Mouse (Mus musculus) heart, postnatal 0 days (tissue): ENCODE results near the gene Srrd. TPM values are rescaled to one million over a fixed set of nuclear protein-coding genes. Genes with fewer than 3 reads are reported as not detected.

Experiments used
- ATAC-seq: fragments of 200-750 bp; cut with Nextera tagmentation; 2 replicates; pipeline ENCODE4 v1.8.0; 2017; ENCODE audit warnings: low read depth, moderate number of reproducible peaks, moderate library complexity; ENCODE audit not compliant: insufficient read depth
- DNase-seq: peaks from one replicate; pipeline ENCODE4 v3.0.0-alpha.2; 2016; ENCODE audit warnings: low spot score
- H3K27ac ChIP-seq: fragments of 300-500 bp; sonication (generic); 2 replicates; pipeline ENCODE4 v1.5.1; 2014; ENCODE audit warnings: low read depth, mild to moderate bottlenecking
- H3K27me3 ChIP-seq: fragments of 300-500 bp; sonication (generic); 2 replicates; pipeline ENCODE4 v1.6.1; 2014; ENCODE audit warnings: low read length, mixed read lengths; ENCODE audit not compliant: control insufficient read depth, insufficient read depth
- H3K36me3 ChIP-seq: fragments of 300-500 bp; sonication (generic); replicated peaks from 2 replicates; pipeline ENCODE4 v1.6.1; 2014; ENCODE audit warnings: low read length, mixed read lengths; ENCODE audit not compliant: control insufficient read depth, insufficient read depth
- H3K4me1 ChIP-seq: fragments of 300-500 bp; sonication (generic); 2 replicates; pipeline ENCODE4 v1.6.1; 2014; ENCODE audit warnings: antibody characterized with exemption; ENCODE audit not compliant: control insufficient read depth, insufficient read depth
- H3K4me2 ChIP-seq: fragments of 300-500 bp; sonication (generic); 2 replicates; pipeline ENCODE4 v1.6.1; 2014; ENCODE audit warnings: low read depth, mild to moderate bottlenecking, low read length, moderate library complexity
- H3K4me3 ChIP-seq: fragments of 300-500 bp; sonication (generic); 2 replicates; pipeline ENCODE4 v1.5.1; 2014; ENCODE audit warnings: low read depth, low read length
- H3K9ac ChIP-seq: fragments of 300-500 bp; sonication (generic); replicated peaks from 2 replicates; pipeline ENCODE4 v1.6.1; 2014; ENCODE audit warnings: low read depth, low read length, mixed read lengths
- H3K9me3 ChIP-seq: fragments of 300-500 bp; sonication (generic); replicated peaks from 2 replicates; pipeline ENCODE4 v1.6.1; 2016; ENCODE audit warnings: low read length; ENCODE audit not compliant: control insufficient read depth
- CTCF ChIP-seq: IDR thresholded peaks from 2 replicates; pipeline ENCODE4 v1.5.1; 2016; ENCODE audit warnings: antibody characterized with exemption, control low read depth, low read depth
- EP300 ChIP-seq: IDR thresholded peaks from 2 replicates; pipeline ENCODE4 v1.6.1; 2016; ENCODE audit warnings: antibody characterized with exemption, low read depth
- WGBS: fragments of 180-500 bp; shearing (Covaris S2); extraction: QIAGEN DNeasy Blood & Tissue Kit; methylation state at CpG from one replicate; pipeline ENCODE4 v1.1.7; 2014; 5-methylcytosine and 5-hydroxymethylcytosine counted together
- polyA plus RNA-seq: library from polyadenylated mRNA; unstranded; fragments of >200 nt; fragmentation: Nextera tagmentation; extraction: Ambion mirVana; gene quantifications from 2 replicates; pipeline ENCODE4 v1.2.1, GENCODE M21; 2015
- total RNA-seq: library from RNA; depleted of rRNA; stranded (reverse); fragments of >200 nt; gene quantifications from 2 replicates; pipeline ENCODE4 v1.2.3, GENCODE M21; 2014; ENCODE audit warnings: low replicate concordance

Srrd gene
- total and polyA plus RNA-seq, 2 experiments from 2014 or later, result 18.2 to 65.2 TPM

DNA sequence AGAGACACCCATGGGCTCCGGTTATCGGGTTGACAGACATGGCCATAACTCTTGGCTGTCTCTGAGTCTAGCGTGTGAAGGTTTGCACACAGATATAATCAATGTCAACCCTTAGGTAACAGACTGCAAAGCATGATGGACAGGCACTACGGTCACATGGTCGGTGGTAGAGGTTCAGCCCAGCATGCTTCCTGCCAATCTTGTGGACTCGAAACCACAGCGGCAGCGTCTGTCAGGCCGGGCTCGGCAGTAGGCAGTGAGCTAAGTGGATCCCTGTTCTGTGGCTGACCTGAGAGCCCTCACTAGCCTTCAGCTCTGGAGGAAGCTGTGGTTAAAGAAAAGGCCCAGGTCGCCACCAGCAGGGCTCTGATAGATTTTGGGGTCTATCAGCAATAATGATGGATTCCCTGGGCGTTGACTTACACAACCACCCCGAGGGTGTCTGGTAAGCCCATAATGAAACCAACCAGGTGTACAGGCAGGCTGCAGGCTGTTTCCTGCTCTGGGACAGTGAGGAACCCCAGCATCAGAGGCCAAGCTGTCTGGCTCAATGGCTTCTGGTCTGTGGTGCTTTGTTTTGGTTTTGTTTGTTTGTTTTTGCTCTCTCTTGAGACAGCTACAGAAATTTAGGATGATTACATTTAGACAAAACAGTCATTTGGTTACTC is 42.1 kb upstream of the Srrd start:
- H3K9me3 ChIP-seq, result no peaks in the 10 kb centered on the region
- no peak overlapping the region for H3K4me3 ChIP-seq
- H3K36me3 ChIP-seq, result no peaks in the 10 kb centered on the region
- DNase-seq, result no peak
- H3K27ac ChIP-seq, result no peak overlapping the region
- ATAC-seq, result no peak
- WGBS, result 80% methylated on average over 13 of the region's 13 CpGs
- H3K27me3 ChIP-seq, result peaks cover 17% of the 10 kb centered on the region
- TF ChIP-seq EP300 (no peak), CTCF (no peak)
- H3K4me2 ChIP-seq, result no peak overlapping the region
- no peak overlapping the region for H3K9ac ChIP-seq
- H3K4me1 ChIP-seq, result no peaks in the 10 kb centered on the region

DNA sequence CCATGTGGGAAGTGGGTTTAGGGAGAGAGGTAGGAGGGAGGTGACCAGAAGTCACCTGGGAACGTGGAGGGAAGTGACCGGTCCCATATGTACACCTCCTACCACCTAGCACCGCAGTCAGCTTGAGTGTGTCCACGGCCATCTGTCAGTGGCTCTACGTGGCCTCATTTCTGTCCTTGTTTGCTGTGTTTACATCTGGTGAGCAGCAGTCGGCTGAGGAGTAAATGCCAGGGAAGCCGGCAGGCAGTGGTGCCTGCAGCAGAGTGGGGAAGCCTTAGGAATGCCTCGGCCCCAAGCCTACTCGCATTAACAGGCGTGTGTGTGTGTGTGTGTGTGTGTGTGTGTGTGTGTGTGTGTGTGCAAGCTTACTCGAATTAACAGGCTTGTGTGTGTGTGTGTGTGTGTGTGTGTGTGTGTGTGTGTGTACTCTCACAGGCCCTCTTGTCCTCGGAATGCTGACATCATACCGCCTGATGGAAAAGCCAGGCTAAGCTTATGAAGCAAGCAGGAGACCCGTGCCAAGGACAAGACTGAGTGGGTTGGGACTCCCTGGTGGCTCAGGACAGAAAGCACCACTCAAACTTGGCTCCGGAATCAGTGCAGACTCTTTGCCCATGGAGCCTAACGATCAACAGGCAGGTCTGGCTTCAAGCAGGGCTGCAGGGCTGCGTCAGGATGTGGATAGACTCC is 39.9 kb upstream of the Srrd start:
- no peak for DNase-seq
- peak; percentile 52; the same call in 1 of the 2 replicates for ATAC-seq
- Histone ChIP-seq H3K4me3 (no peak overlapping the region), H3K36me3 (peaks cover 17% of the 10 kb centered on the region), H3K4me2 (no peak overlapping the region), H3K4me1 (no peaks in the 10 kb centered on the region), H3K9ac (no peak overlapping the region), H3K27me3 (0 out of 2 replicates have a peak, but pooled peaks cover 2% of the 10 kb centered on the region), H3K9me3 (no peaks in the 10 kb centered on the region), H3K27ac (peak overlapping the region; percentile 9; the same call in 1 of the 2 replicates)
- WGBS, result 59% methylated on average over 16 of the region's 17 CpGs
- TF ChIP-seq EP300, result no peak
- no peak for TF ChIP-seq CTCF

DNA sequence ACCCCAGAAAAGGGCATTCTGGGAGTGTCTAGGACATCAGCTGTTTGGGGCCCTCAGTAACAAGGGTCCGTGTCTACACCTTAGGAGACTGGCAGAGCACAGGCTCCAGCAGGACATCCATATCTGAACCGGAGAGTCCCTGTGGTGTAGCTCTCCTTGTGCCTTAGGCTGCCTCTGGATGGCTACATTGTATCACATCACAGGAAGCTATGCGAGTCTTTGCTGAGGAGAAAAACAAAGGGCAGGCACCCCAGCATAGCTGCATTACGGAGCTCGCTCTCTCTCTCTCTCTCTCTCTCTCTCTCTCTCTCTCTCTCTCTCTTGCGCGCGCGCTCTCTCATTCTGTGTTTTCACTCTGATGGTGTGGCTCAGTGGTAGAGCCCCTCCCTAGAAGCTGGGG is 39.2 kb upstream of the Srrd start:
- no peak overlapping the region for H3K4me3 ChIP-seq
- H3K27me3 ChIP-seq, result no peaks in the 10 kb centered on the region
- 78% methylated on average over 9 of the region's 9 CpGs for WGBS
- H3K4me2 ChIP-seq, result no peak overlapping the region
- ATAC-seq, result no peak
- H3K27ac ChIP-seq, result no peak overlapping the region
- H3K9me3 ChIP-seq, result no peaks in the 10 kb centered on the region
- TF ChIP-seq CTCF (no peak), EP300 (no peak)
- no peak overlapping the region for H3K9ac ChIP-seq
- no peaks in the 10 kb centered on the region for H3K4me1 ChIP-seq
- peaks cover 17% of the 10 kb centered on the region for H3K36me3 ChIP-seq
- no peak for DNase-seq

DNA sequence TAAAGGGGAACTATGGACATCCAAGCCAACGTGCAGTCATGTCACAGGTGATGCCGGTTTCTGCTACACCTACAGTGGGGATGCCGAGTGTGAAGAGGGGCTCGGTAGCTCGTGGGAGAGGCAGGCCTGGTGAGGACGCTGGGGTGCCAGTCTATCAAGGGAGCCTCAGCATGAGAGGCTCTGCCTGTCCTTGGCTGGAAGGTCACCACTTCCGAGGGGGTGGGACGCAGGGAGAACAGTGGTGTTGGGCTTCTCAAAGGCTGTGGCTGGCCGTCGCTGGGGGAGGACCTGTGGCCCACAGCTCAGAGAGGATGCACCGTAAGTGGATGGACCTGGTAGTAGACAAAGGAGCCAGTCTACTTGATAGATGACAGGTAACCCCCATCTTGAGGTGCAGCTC is 38.3 kb upstream of the Srrd start:
- DNase-seq, result no peak
- H3K4me2 ChIP-seq, result no peak overlapping the region
- no peak for TF ChIP-seq CTCF
- no peak for TF ChIP-seq EP300
- H3K27ac ChIP-seq, result no peak overlapping the region
- no peaks in the 10 kb centered on the region for H3K9me3 ChIP-seq
- no peak for ATAC-seq
- no peaks in the 10 kb centered on the region for H3K4me1 ChIP-seq
- 59% methylated on average over 11 of the region's 11 CpGs for WGBS
- no peak overlapping the region for H3K9ac ChIP-seq
- peaks cover 17% of the 10 kb centered on the region for H3K36me3 ChIP-seq
- H3K4me3 ChIP-seq, result no peak overlapping the region
- no peaks in the 10 kb centered on the region for H3K27me3 ChIP-seq

DNA sequence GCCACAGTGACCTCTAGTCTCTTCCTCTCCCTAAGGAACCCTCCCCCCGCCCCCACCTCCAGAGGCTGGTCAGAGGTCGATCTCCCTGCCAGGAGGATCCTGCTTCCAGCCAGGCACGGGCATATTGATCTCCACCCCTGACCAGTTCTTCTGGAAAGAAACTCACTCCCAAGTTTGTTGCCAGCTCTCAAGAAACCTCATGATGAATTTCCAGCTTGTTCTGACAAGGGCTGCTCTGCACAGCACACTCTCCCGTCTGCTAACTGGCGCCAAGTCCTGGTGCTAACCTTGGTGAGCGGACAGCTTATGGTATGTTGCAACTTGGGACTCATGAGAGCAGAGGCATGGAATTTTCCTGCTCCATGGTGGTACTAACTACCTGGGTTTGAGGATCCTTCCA is 35.9 kb upstream of the Srrd start:
- DNase-seq (no peak), ATAC-seq (no peak)
- WGBS, result 70% methylated on average over 6 of the region's 6 CpGs
- Histone ChIP-seq H3K36me3 (peaks cover 36% of the 10 kb centered on the region), H3K4me1 (no peaks in the 10 kb centered on the region), H3K4me3 (no peak overlapping the region), H3K9me3 (no peaks in the 10 kb centered on the region), H3K27me3 (no peaks in the 10 kb centered on the region), H3K27ac (no peak overlapping the region), H3K4me2 (no peak overlapping the region), H3K9ac (no peak overlapping the region)
- TF ChIP-seq EP300, result no peak
- no peak for TF ChIP-seq CTCF

DNA sequence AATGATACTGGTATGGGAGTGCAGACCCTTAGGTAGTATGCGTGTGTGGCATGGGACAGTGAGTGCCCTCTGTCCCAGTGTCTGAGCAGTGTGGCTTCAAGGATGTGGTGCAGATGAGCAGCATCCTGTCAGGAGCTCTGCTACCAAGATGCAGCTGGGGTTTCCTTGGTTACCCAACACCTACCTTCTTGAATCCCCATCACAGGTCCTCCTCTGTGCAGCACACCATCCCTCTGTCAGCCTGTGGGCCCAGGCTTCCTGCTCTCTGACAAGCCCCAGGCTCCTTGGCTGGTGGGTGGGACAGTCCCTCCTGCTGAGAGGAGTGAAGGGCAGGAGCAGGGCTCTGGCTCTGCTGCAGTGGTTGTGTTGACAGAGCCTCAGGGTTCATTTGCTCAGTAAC is 34.5 kb upstream of the Srrd start:
- DNase-seq (no peak), ATAC-seq (no peak)
- peaks cover 39% of the 10 kb centered on the region for H3K36me3 ChIP-seq
- no peaks in the 10 kb centered on the region for H3K4me1 ChIP-seq
- H3K9me3 ChIP-seq, result no peaks in the 10 kb centered on the region
- no peak overlapping the region for H3K4me2 ChIP-seq
- H3K9ac ChIP-seq, result no peak overlapping the region
- no peak for TF ChIP-seq CTCF
- no peak for TF ChIP-seq EP300
- no peak overlapping the region for H3K4me3 ChIP-seq
- H3K27me3 ChIP-seq, result no peaks in the 10 kb centered on the region
- WGBS, result 100% methylated on average over 1 of the region's 1 CpGs
- no peak overlapping the region for H3K27ac ChIP-seq
